Mouse (Mus musculus): Measurements from ENCODE around the gene Gdf9. TPM values are rescaled to one million over a fixed set of nuclear protein-coding genes. Genes with fewer than 3 reads are reported as not detected.

Gdf9 gene
- 0.29 and 0.42 TPM in 2 replicates for polyA plus RNA-seq (2012; rRNA removed)

DNA sequence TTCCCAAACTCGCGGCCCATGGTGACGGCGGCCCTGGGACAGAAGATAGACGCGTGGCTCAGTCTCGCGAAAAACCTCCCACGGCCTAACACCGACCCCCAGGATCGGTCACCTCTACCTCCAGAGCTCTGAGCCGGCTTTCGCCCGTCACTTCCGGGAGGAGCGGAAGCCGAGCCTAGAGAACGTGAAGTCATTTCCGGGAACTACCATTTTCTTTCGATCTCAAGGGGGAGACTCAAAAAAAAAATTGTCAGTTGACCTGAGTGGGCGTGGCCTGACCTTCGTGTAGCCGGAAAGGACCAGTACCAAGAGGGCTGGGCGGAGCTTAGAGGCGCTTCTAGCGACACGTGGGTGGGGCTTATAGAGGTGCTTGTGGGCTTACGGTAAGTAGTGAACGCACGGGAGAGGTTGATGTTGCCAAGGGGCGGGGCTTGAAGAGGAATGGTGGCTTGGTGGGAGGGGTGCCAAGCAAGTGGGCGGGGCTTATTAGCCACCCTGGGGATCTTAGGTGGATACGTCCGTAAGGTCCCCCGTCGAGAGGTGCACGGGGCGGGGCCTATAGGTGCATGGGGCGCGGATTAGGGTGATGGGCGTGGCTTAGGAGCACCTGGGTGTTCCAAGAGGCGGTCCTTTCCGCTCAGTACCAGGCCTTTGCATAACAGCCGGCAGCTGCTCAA lies at the start of gene Gdf9, which contains the start of gene Uqcrq:
TSS of gene Gdf9 (plus strand) at position 354 of the 677 bp plus-strand sequence.
TSS of gene Uqcrq (minus strand) at position 162 of the 677 bp plus-strand sequence.
- TF ChIP-seq POLR2A (IDR thresholded peaks at IDR 0.05; ENCODE audit: low read depth, low read length): peak; percentile 90
- no peak for TF ChIP-seq CTCF (conservative IDR thresholded peaks at IDR 0.05; ENCODE audit: insufficient read depth, insufficient read length, low read depth, low read length)
- peak; percentile 100 for DNase-seq
- Histone ChIP-seq H3K4me3 (ENCODE audit: insufficient read depth, low read depth, low read length) (peak within 1 kb of the TSS; percentile 96), H3K4me1 (ENCODE audit: control insufficient read depth, insufficient read depth, low read length) (peaks cover 15% of the 10 kb centered on the region), H3K27me3 (replicated peaks; ENCODE audit: control insufficient read depth, insufficient read depth, low read length) (no peaks in the 10 kb centered on the region), H3K27ac (ENCODE audit: insufficient read depth, low read depth, low read length) (peak within 1 kb of the TSS; percentile 97), H3K36me3 (ENCODE audit: control insufficient read depth, insufficient read depth, low read length) (peaks cover 2% of the 10 kb centered on the region; the same call in 1 of the 2 replicates)
- under 1% methylated on average over 44 of the region's 44 CpGs for WGBS

- no peak for TF ChIP-seq CTCF (conservative IDR thresholded peaks at IDR 0.05; ENCODE audit: insufficient read depth, insufficient read length, low read depth, low read length)
- TF ChIP-seq POLR2A (IDR thresholded peaks at IDR 0.05; ENCODE audit: low read depth, low read length): no peak
- Histone ChIP-seq H3K4me1 (ENCODE audit: control insufficient read depth, insufficient read depth, low read length) (no peaks in the 10 kb centered on the region), H3K27me3 (replicated peaks; ENCODE audit: control insufficient read depth, insufficient read depth, low read length) (no peaks in the 10 kb centered on the region), H3K27ac (ENCODE audit: insufficient read depth, low read depth, low read length) (no peak overlapping the region), H3K4me3 (ENCODE audit: insufficient read depth, low read depth, low read length) (no peak overlapping the region), H3K36me3 (ENCODE audit: control insufficient read depth, insufficient read depth, low read length) (no peaks in the 10 kb centered on the region)
- no peak for DNase-seq
- 86% methylated on average over 2 of the region's 2 CpGs for WGBS
Observed at GRCm38 (mm10) chr11:53383758-53384428, 46.9 kb upstream of the Gdf9 start.

DNA sequence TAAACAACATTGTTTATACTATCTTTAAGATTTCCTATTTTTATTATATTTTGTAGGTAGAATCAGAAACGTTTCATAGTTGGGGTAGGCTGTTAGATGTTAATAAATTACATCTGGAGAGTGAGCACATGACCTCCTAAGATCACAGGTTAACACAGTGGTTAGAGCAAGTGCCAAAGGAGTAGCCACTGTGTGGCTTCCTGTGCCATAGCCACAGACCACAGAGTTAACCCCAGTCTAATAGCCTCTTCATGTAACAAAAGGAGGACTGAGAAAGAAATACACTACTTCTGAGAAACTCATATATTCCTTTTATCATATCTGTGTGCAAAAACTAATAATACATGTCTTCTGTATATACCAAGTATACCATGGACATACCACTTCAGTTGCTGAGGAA lies 37.0 kb upstream of the Gdf9 start:
- no peak overlapping the region; the same call in 1 of the 2 replicates for H3K27ac ChIP-seq (ENCODE audit: insufficient read depth, low read depth, low read length)
- no peaks in the 10 kb centered on the region for H3K27me3 ChIP-seq (replicated peaks; ENCODE audit: control insufficient read depth, insufficient read depth, low read length)
- 47% methylated on average over 1 of the region's 1 CpGs for WGBS
- TF ChIP-seq POLR2A (IDR thresholded peaks at IDR 0.05; ENCODE audit: low read depth, low read length) (no peak), CTCF (conservative IDR thresholded peaks at IDR 0.05; ENCODE audit: insufficient read depth, insufficient read length, low read depth, low read length) (no peak)
- H3K4me3 ChIP-seq (ENCODE audit: insufficient read depth, low read depth, low read length): no peak overlapping the region
- H3K4me1 ChIP-seq (ENCODE audit: control insufficient read depth, insufficient read depth, low read length): no peaks in the 10 kb centered on the region; the same call in 1 of the 2 replicates
- DNase-seq: peak; percentile 34
- peaks cover 5% of the 10 kb centered on the region for H3K36me3 ChIP-seq (ENCODE audit: control insufficient read depth, insufficient read depth, low read length)

DNA sequence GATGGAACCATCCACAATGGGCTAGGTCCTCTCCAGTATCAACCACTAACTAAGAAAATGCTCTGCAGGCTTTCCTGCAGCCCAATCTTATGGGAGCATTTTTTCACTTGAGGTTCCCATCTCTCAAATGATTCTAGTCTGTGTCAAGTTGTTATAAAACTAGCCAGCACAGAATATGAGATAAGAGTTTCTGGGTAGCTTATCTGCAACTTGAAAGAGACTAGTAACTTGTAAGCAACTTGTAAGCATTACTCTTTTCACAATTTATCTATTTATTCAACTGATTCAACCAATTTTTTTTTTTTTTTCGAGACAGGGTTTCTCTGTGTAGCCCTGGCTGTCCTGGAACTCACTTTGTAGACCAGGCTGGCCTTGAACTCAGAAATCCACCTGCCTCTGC lies 27.2 kb upstream of the Gdf9 start:
- no peak for DNase-seq
- H3K4me3 ChIP-seq (ENCODE audit: insufficient read depth, low read depth, low read length): no peak overlapping the region
- no peaks in the 10 kb centered on the region for H3K27me3 ChIP-seq (replicated peaks; ENCODE audit: control insufficient read depth, insufficient read depth, low read length)
- WGBS: 92% methylated on average over 1 of the region's 1 CpGs
- TF ChIP-seq POLR2A (IDR thresholded peaks at IDR 0.05; ENCODE audit: low read depth, low read length): no peak
- no peak for TF ChIP-seq CTCF (conservative IDR thresholded peaks at IDR 0.05; ENCODE audit: insufficient read depth, insufficient read length, low read depth, low read length)
- no peaks in the 10 kb centered on the region for H3K4me1 ChIP-seq (ENCODE audit: control insufficient read depth, insufficient read depth, low read length)
- no peak overlapping the region for H3K27ac ChIP-seq (ENCODE audit: insufficient read depth, low read depth, low read length)
- H3K36me3 ChIP-seq (ENCODE audit: control insufficient read depth, insufficient read depth, low read length): peaks cover 18% of the 10 kb centered on the region

DNA sequence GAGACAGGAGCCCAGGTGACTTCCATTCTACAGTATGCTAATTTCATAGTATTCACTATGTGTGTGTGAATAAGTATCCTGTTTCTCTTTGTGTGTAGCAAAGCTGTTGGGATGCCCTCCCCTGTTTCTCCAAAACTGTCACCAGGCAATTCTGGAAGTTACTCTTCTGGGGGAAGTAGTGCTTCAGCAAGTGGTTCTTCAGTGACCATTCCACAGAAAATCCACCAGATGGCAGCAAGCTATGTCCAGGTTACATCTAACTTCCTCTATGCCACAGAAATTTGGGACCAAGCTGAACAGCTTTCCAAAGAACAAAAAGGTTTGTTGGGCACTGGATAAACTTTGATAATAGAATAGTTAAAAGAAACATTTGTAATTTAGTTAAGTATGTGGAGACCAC lies 19.1 kb upstream of the Gdf9 start:
- peaks cover 34% of the 10 kb centered on the region for H3K36me3 ChIP-seq (ENCODE audit: control insufficient read depth, insufficient read depth, low read length)
- no peak overlapping the region for H3K27ac ChIP-seq (ENCODE audit: insufficient read depth, low read depth, low read length)
- peak; percentile 20 for DNase-seq
- no peak overlapping the region for H3K4me3 ChIP-seq (ENCODE audit: insufficient read depth, low read depth, low read length)
- TF ChIP-seq CTCF (conservative IDR thresholded peaks at IDR 0.05; ENCODE audit: insufficient read depth, insufficient read length, low read depth, low read length): peak; percentile 42; the same call in 1 of the 2 replicates
- TF ChIP-seq POLR2A (IDR thresholded peaks at IDR 0.05; ENCODE audit: low read depth, low read length): no peak
- no peaks in the 10 kb centered on the region for H3K4me1 ChIP-seq (ENCODE audit: control insufficient read depth, insufficient read depth, low read length)
- H3K27me3 ChIP-seq (replicated peaks; ENCODE audit: control insufficient read depth, insufficient read depth, low read length): no peaks in the 10 kb centered on the region

- no peaks in the 10 kb centered on the region for H3K4me1 ChIP-seq (ENCODE audit: control insufficient read depth, insufficient read depth, low read length)
- peaks cover 27% of the 10 kb centered on the region for H3K36me3 ChIP-seq (ENCODE audit: control insufficient read depth, insufficient read depth, low read length)
- no peaks in the 10 kb centered on the region for H3K27me3 ChIP-seq (replicated peaks; ENCODE audit: control insufficient read depth, insufficient read depth, low read length)
- H3K4me3 ChIP-seq (ENCODE audit: insufficient read depth, low read depth, low read length): no peak overlapping the region
- TF ChIP-seq CTCF (conservative IDR thresholded peaks at IDR 0.05; ENCODE audit: insufficient read depth, insufficient read length, low read depth, low read length) (no peak), POLR2A (IDR thresholded peaks at IDR 0.05; ENCODE audit: low read depth, low read length) (no peak)
- 79% methylated on average over 4 of the region's 4 CpGs for WGBS
- DNase-seq: no peak
- H3K27ac ChIP-seq (ENCODE audit: insufficient read depth, low read depth, low read length): no peak overlapping the region
Observed at GRCm38 (mm10) chr11:53413871-53414270, 17.0 kb upstream of the Gdf9 start.

DNA sequence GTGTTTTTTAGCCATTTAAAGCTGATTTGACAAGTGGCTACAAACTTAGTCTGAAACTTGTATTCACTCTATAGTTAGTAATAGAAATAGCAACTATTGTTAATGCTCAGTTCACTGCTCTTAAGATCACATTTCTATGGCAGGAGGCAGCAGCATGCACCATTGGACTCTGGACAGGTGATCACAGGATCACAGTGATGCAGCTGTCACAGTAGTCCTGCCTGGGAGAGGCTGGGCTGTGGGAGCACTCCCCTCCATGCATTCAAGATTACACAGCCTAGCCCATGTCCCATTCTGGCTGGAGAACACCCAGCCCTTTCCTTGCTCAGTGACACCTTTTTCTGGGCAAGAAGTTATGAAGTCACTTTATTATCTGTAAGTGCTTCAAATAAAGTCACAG lies 12.8 kb upstream of the Gdf9 start:
- no peak for TF ChIP-seq POLR2A (IDR thresholded peaks at IDR 0.05; ENCODE audit: low read depth, low read length)
- TF ChIP-seq CTCF (conservative IDR thresholded peaks at IDR 0.05; ENCODE audit: insufficient read depth, insufficient read length, low read depth, low read length): no peak
- H3K4me1 ChIP-seq (ENCODE audit: control insufficient read depth, insufficient read depth, low read length): peaks cover under 1% of the 10 kb centered on the region; the same call in 1 of the 2 replicates
- no peak overlapping the region for H3K4me3 ChIP-seq (ENCODE audit: insufficient read depth, low read depth, low read length)
- no peak for DNase-seq
- peaks cover 13% of the 10 kb centered on the region for H3K36me3 ChIP-seq (ENCODE audit: control insufficient read depth, insufficient read depth, low read length)
- H3K27ac ChIP-seq (ENCODE audit: insufficient read depth, low read depth, low read length): no peak overlapping the region
- H3K27me3 ChIP-seq (replicated peaks; ENCODE audit: control insufficient read depth, insufficient read depth, low read length): no peaks in the 10 kb centered on the region

All from kidney, adult 2 months (tissue).